Mouse (Mus musculus) olfactory bulb, adult 2 months (tissue): ENCODE measurements around the gene Prl4a1. TPM values are rescaled to one million over a fixed set of nuclear protein-coding genes. Genes with fewer than 3 reads are reported as not detected.
"Not testable (repeated sequence)": the region's sequence is repeated elsewhere in the genome, so short reads cannot be mapped to it uniquely, and the experiment has no call there.

Source experiments
- H3K27ac ChIP-seq: fragments of 200-500 bp; 2 replicates; pipeline ENCODE4 v1.5.1; 2012; ENCODE audit warnings: low read depth, low read length; ENCODE audit not compliant: insufficient read depth
- H3K4me1 ChIP-seq: fragments of 200-500 bp; 2 replicates; pipeline ENCODE4 v1.6.1; 2012; ENCODE audit warnings: low read length; ENCODE audit not compliant: control insufficient read depth, insufficient read depth
- H3K4me3 ChIP-seq: fragments of 200-500 bp; 2 replicates; pipeline ENCODE4 v1.5.1; 2012; ENCODE audit warnings: mild to moderate bottlenecking, low read depth, low read length, moderate library complexity; ENCODE audit not compliant: insufficient read depth
- CTCF ChIP-seq: fragments of 200-500 bp; IDR thresholded peaks from 2 replicates; pipeline ENCODE4 v1.5.1; 2012; ENCODE audit warnings: low read depth, mild to moderate bottlenecking, low read length, moderate library complexity; ENCODE audit not compliant: insufficient read depth
- POLR2A ChIP-seq: fragments of 200-500 bp; IDR thresholded peaks from 2 replicates; pipeline ENCODE4 v1.6.1; 2012; ENCODE audit warnings: mild to moderate bottlenecking, low read depth, low read length, moderate library complexity; ENCODE audit not compliant: insufficient read depth
- WGBS: fragments of 180-500 bp; shearing (Covaris S2); methylation state at CpG from one replicate; pipeline ENCODE4 v1.1.7; 2018; 5-methylcytosine and 5-hydroxymethylcytosine counted together
- polyA plus RNA-seq: library from polyadenylated mRNA; stranded (reverse); fragments of >200 nt; gene quantifications from 2 replicates; pipeline ENCODE4 v1.2.4, GENCODE M21; 2012; ENCODE audit warnings: low replicate concordance; ENCODE audit not compliant: missing spikeins, insufficient read depth, insufficient read length

The Prl4a1 gene
- polyA plus RNA-seq: not detected in 2 replicates

- H3K4me1 ChIP-seq: no peaks in the 10 kb centered on the region
- no peak within 1 kb of the TSS for H3K27ac ChIP-seq
- no peak for TF ChIP-seq CTCF
- TF ChIP-seq POLR2A: no peak
- WGBS: 95% methylated on average over 3 of the region's 3 CpGs
- no peak within 1 kb of the TSS for H3K4me3 ChIP-seq
Observed at GRCm38 (mm10) chr13:28015912-28016311, at the start of gene Prl4a1. TSS of gene Prl4a1 (plus strand) at chr13:28016212.

DNA sequence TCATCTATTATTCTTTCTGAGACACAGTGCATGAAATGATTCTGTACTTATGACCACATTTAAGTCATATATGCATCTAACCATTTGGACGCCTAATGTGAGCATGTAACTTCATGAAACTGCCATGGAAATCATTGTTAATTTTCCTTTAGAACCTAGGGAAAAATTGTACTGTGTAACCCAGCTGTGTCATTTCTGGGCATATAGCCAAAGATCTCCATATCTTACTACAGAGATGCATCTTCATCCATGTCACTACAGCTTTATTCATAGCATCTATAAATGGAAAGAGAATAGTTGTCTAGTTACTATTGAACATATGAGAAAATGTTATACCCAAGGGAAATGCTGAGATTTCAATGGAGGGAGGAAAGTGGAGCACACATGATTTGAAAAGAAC is 43.1 kb upstream of the Prl4a1 start:
- 52% methylated on average over 1 of the region's 1 CpGs for WGBS
- no peaks in the 10 kb centered on the region for H3K4me1 ChIP-seq
- TF ChIP-seq CTCF (no peak), POLR2A (no peak)
- H3K27ac ChIP-seq: no peak overlapping the region
- H3K4me3 ChIP-seq: no peak overlapping the region

- H3K27ac ChIP-seq, H3K4me1 ChIP-seq, H3K4me3 ChIP-seq: not testable (repeated sequence)
- WGBS: 81% methylated on average over 2 of the region's 2 CpGs
Observed at GRCm38 (mm10) chr13:27974281-27974680, 41.7 kb upstream of the Prl4a1 start.

DNA sequence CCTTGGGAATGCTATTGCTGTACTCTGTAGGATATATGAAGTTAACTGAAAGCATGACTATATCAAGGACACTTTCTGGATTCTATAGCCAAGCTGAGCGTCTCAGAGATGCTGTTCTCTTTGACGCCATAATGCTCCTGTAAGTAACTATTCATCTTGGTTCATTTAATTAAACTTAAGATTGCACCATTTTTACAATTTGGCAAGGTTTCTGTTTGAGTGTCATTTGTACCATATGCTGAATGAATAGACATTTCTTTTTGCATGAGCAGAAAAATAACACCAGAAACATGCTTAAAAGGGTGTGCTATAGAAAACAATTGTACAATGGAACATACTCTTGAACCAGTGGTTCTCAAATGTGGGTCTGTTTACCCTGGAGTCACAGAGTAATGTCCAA is 38.4 kb upstream of the Prl4a1 start:
- Histone ChIP-seq H3K27ac (no peak overlapping the region), H3K4me3 (no peak overlapping the region), H3K4me1 (no peaks in the 10 kb centered on the region)
- no peak for TF ChIP-seq POLR2A
- no peak for TF ChIP-seq CTCF
- WGBS: 89% methylated on average over 2 of the region's 2 CpGs

- not testable (repeated sequence) for H3K4me1 ChIP-seq, H3K27ac ChIP-seq, H3K4me3 ChIP-seq
- WGBS: 95% methylated on average over 3 of the region's 3 CpGs
Observed at GRCm38 (mm10) chr13:27996557-27996956, 19.5 kb upstream of the Prl4a1 start.

DNA sequence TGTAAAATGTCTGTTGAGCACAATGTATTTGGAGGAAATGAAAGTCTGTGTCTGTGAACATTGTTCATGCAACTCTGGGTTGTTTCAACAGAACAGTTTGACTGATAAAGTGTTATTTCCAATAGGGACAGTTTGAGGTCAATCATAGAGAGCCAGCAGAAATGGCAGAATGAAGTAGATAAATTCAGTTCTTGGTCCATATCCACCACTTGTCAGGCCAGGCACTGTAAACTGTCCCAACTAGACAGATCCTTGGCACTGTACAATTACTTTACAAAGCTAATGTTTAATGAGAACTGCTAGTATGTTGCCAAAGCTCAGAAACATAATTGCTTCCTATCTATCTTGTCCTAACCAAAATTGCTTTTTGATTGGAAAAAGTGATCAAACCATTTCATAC is 13.3 kb downstream of the Prl4a1 start:
- H3K4me3 ChIP-seq: no peak overlapping the region
- TF ChIP-seq CTCF: no peak
- TF ChIP-seq POLR2A: no peak
- no peaks in the 10 kb centered on the region for H3K4me1 ChIP-seq
- no peak overlapping the region for H3K27ac ChIP-seq

- TF ChIP-seq CTCF (no peak), POLR2A (no peak)
- Histone ChIP-seq H3K4me3 (no peak overlapping the region), H3K4me1 (no peaks in the 10 kb centered on the region), H3K27ac (no peak overlapping the region)
- 96% methylated on average over 3 of the region's 3 CpGs for WGBS
Observed at GRCm38 (mm10) chr13:28069315-28069714, 53.3 kb downstream of the Prl4a1 start.

Other genes with a start within 250 kb of the Prl4a1 start
- not detected in 2 replicates for gene Prl7c1, start 235.4 kb upstream of the Prl4a1 start, polyA plus RNA-seq
- not detected in 2 replicates for gene Prl2a1, start 214.6 kb upstream of the Prl4a1 start, polyA plus RNA-seq
- not detected in 2 replicates for gene Prl2c1, start 166.9 kb upstream of the Prl4a1 start, polyA plus RNA-seq
- gene Prl5a1, start 126.3 kb downstream of the Prl4a1 start, polyA plus RNA-seq: not detected in 2 replicates
- not detected in 2 replicates for gene Gm11361, start 241.3 kb downstream of the Prl4a1 start, polyA plus RNA-seq